Mouse (Mus musculus) liver, embryonic 12.5 days (tissue): ENCODE measurements around the gene Taf4. TPM values are rescaled to one million over a fixed set of nuclear protein-coding genes. Genes with fewer than 3 reads are reported as not detected.

ENCODE experiments used
- ATAC-seq: fragments of 200-750 bp; cut with Nextera tagmentation; 2 replicates; pipeline ENCODE4 v1.8.0; 2017; ENCODE audit warnings: moderate number of reproducible peaks, mild to moderate bottlenecking, moderate library complexity
- H3K27ac ChIP-seq: fragments of 300-500 bp; sonication (generic); 2 replicates; pipeline ENCODE4 v1.5.1; 2016; ENCODE audit warnings: mild to moderate bottlenecking
- H3K27me3 ChIP-seq: fragments of 300-500 bp; sonication (generic); replicated peaks from 2 replicates; pipeline ENCODE4 v1.6.1; 2016; ENCODE audit warnings: mild to moderate bottlenecking, moderate library complexity
- H3K36me3 ChIP-seq: fragments of 300-500 bp; sonication (generic); 2 replicates; pipeline ENCODE4 v1.6.1; 2016; ENCODE audit warnings: mild to moderate bottlenecking, moderate library complexity
- H3K4me1 ChIP-seq: fragments of 300-500 bp; sonication (generic); 2 replicates; pipeline ENCODE4 v1.6.1; 2016
- H3K4me2 ChIP-seq: fragments of 300-500 bp; sonication (generic); 2 replicates; pipeline ENCODE4 v1.6.1; 2016; ENCODE audit warnings: mild to moderate bottlenecking, moderate library complexity
- H3K4me3 ChIP-seq: fragments of 300-500 bp; sonication (generic); 2 replicates; pipeline ENCODE4 v1.5.1; 2016; ENCODE audit warnings: mild to moderate bottlenecking, moderate library complexity
- H3K9ac ChIP-seq: fragments of 300-500 bp; sonication (generic); 2 replicates; pipeline ENCODE4 v1.6.1; 2016; ENCODE audit warnings: mild to moderate bottlenecking, moderate library complexity
- H3K9me3 ChIP-seq: fragments of 300-500 bp; sonication (generic); replicated peaks from 2 replicates; pipeline ENCODE4 v1.6.1; 2016; ENCODE audit warnings: mild to moderate bottlenecking, moderate library complexity
- WGBS: fragments of 180-500 bp; shearing (Covaris S2); methylation state at CpG from one replicate; pipeline ENCODE4 v1.1.7; 2016; ENCODE audit not compliant: insufficient replicate concordance; 5-methylcytosine and 5-hydroxymethylcytosine counted together
- polyA plus RNA-seq: library from polyadenylated mRNA; unstranded; fragments of >200 nt; fragmentation: Nextera tagmentation; extraction: Ambion mirVana; gene quantifications from 2 replicates; pipeline ENCODE4 v1.2.1, GENCODE M21; 2016

Gene Taf4
- polyA plus RNA-seq, result 2.2 and 2.6 TPM in 2 replicates

GRCm38 (mm10) chr2:179976628-179977343 lies at the start of gene Taf4:
TSS of gene Taf4 (minus strand) at chr2:179976646.
- Histone ChIP-seq H3K4me2 (peak within 1 kb of the TSS; percentile 99), H3K9me3 (no peaks in the 10 kb centered on the region), H3K27me3 (no peaks in the 10 kb centered on the region; the same call in 1 of the 2 replicates), H3K9ac (peak within 1 kb of the TSS; percentile 90), H3K4me3 (peak within 1 kb of the TSS; percentile 81), H3K36me3 (no peaks in the 10 kb centered on the region), H3K4me1 (peaks cover 48% of the 10 kb centered on the region), H3K27ac (peak within 1 kb of the TSS; percentile 92)
- WGBS, result 0% methylated on average over 62 of the region's 84 CpGs
- peak; percentile 91 for ATAC-seq

- H3K36me3 ChIP-seq, result peaks cover 37% of the 10 kb centered on the region
- ATAC-seq, result no peak
- H3K27ac ChIP-seq, result no peak overlapping the region
- peak overlapping the region; percentile 97 for H3K4me2 ChIP-seq
- peak overlapping the region; percentile 82 for H3K9ac ChIP-seq
- WGBS, result 21% methylated on average over 6 of the region's 6 CpGs
- peaks cover 26% of the 10 kb centered on the region for H3K27me3 ChIP-seq
- peaks cover 42% of the 10 kb centered on the region for H3K4me1 ChIP-seq
- H3K4me3 ChIP-seq, result peak overlapping the region; percentile 80
- no peaks in the 10 kb centered on the region for H3K9me3 ChIP-seq
Observed at GRCm38 (mm10) chr2:180025861-180026200, 49.4 kb upstream of the Taf4 start.

- peaks cover 42% of the 10 kb centered on the region for H3K4me1 ChIP-seq
- H3K9me3 ChIP-seq, result no peaks in the 10 kb centered on the region
- under 1% methylated on average over 83 of the region's 84 CpGs for WGBS
- peak overlapping the region; percentile 95 for H3K27ac ChIP-seq
- peak; percentile 2; the same call in 1 of the 2 replicates for ATAC-seq
- peaks cover 31% of the 10 kb centered on the region for H3K27me3 ChIP-seq
- H3K4me3 ChIP-seq, result peak overlapping the region; percentile 80
- H3K9ac ChIP-seq, result peak overlapping the region; percentile 82
- peaks cover 32% of the 10 kb centered on the region for H3K36me3 ChIP-seq
- H3K4me2 ChIP-seq, result peak overlapping the region; percentile 97
Observed at GRCm38 (mm10) chr2:180025135-180025860, 48.9 kb upstream of the Taf4 start.

DNA sequence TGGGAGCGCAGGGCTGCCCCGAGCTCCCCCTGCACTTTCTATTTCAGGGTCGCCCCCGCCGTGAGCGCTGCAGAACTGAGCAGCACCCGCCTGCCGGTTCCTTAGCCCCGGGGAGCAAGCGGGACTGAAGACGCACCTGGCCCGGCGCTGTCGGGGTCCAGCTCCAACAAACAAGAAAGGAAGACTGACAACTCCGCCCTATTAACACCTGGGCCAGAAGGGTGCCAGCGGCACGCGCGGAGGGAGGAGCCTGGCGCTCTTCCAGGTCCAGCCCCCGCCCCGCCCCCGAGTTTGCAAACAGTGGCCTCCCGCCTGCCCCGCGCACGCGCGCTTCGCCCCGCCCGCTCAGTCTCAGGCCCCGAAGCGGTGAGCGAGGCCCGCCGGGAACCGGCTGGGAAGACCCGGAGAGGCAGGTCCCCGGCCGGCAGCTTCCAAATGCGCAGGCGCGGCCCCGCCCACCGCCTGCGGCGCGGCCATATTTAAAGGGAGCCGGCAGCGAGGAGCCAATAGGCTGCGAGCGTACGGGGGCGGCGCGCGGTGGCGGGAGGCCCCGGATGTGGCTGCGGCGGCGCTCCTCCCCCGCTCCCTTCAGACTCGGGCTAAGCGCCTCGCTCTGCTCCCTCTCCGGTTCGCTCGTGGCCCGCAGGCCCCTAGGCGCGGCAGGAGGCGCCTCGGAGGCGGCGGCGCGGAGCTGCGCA lies 48.1 kb upstream of the Taf4 start, which contains the start of gene Lsm14b:
Gene Lsm14b, plus strand, starts transcription at position 587 of the 698 bp plus-strand sequence.
- Histone ChIP-seq H3K9ac (peak within 1 kb of the TSS; percentile 82), H3K4me2 (peak within 1 kb of the TSS; percentile 97), H3K27me3 (peaks cover 39% of the 10 kb centered on the region), H3K4me3 (peak within 1 kb of the TSS; percentile 80), H3K27ac (peak within 1 kb of the TSS; percentile 95), H3K36me3 (peaks cover 24% of the 10 kb centered on the region), H3K9me3 (no peaks in the 10 kb centered on the region), H3K4me1 (peaks cover 42% of the 10 kb centered on the region)
- ATAC-seq, result peak; percentile 95
- under 1% methylated on average over 79 of the region's 80 CpGs for WGBS

GRCm38 (mm10) chr2:180022751-180023150 lies 46.3 kb upstream of the Taf4 start:
- peaks cover 34% of the 10 kb centered on the region for H3K4me1 ChIP-seq
- no peak overlapping the region for H3K4me2 ChIP-seq
- H3K27ac ChIP-seq, result no peak overlapping the region
- WGBS, result 63% methylated on average over 6 of the region's 6 CpGs
- H3K4me3 ChIP-seq, result no peak overlapping the region
- H3K36me3 ChIP-seq, result peaks cover 6% of the 10 kb centered on the region
- no peaks in the 10 kb centered on the region for H3K9me3 ChIP-seq
- H3K9ac ChIP-seq, result no peak overlapping the region
- no peak for ATAC-seq
- peaks cover 48% of the 10 kb centered on the region for H3K27me3 ChIP-seq

GRCm38 (mm10) chr2:180020919-180021318 lies 44.5 kb upstream of the Taf4 start:
- no peak overlapping the region for H3K27ac ChIP-seq
- H3K27me3 ChIP-seq, result peaks cover 48% of the 10 kb centered on the region
- 65% methylated on average over 8 of the region's 8 CpGs for WGBS
- peaks cover 15% of the 10 kb centered on the region for H3K4me1 ChIP-seq
- H3K9ac ChIP-seq, result no peak overlapping the region
- no peaks in the 10 kb centered on the region for H3K36me3 ChIP-seq
- ATAC-seq, result no peak
- no peaks in the 10 kb centered on the region for H3K9me3 ChIP-seq
- no peak overlapping the region for H3K4me3 ChIP-seq
- no peak overlapping the region for H3K4me2 ChIP-seq

- no peak for ATAC-seq
- Histone ChIP-seq H3K4me2 (no peak overlapping the region), H3K9me3 (no peaks in the 10 kb centered on the region), H3K4me3 (no peak overlapping the region), H3K9ac (no peak overlapping the region), H3K27ac (no peak overlapping the region), H3K4me1 (peaks cover 11% of the 10 kb centered on the region), H3K36me3 (no peaks in the 10 kb centered on the region), H3K27me3 (peaks cover 53% of the 10 kb centered on the region)
- 64% methylated on average over 7 of the region's 7 CpGs for WGBS
Observed at GRCm38 (mm10) chr2:180020091-180020661, 43.7 kb upstream of the Taf4 start.

DNA sequence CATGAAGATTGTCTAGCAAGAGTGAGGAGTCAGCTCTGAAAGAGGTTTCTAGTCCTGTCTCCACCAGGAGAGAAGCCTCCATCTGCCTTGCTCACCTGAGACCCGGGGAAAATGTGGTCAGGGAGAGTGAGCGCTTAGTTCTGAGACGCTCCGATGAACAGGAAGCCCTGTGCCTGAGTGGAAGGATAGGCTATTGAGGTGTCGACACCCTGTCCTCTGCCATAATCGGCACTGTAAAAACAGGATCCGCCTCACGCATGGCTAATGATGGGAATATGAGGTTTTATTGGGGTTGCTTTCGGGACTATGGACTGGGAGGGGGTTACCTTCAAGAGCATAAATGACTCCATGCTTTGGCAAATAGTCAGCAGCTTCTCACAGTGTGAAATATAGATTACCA lies 42.1 kb upstream of the Taf4 start:
- Histone ChIP-seq H3K9ac (no peak overlapping the region), H3K9me3 (no peaks in the 10 kb centered on the region), H3K27me3 (peaks cover 57% of the 10 kb centered on the region), H3K27ac (no peak overlapping the region), H3K4me3 (no peak overlapping the region), H3K36me3 (no peaks in the 10 kb centered on the region), H3K4me1 (peaks cover 3% of the 10 kb centered on the region), H3K4me2 (no peak overlapping the region)
- no peak for ATAC-seq
- 73% methylated on average over 9 of the region's 9 CpGs for WGBS

- Histone ChIP-seq H3K36me3 (no peaks in the 10 kb centered on the region), H3K27ac (no peak overlapping the region), H3K4me2 (no peak overlapping the region), H3K4me1 (no peaks in the 10 kb centered on the region), H3K27me3 (peaks cover 49% of the 10 kb centered on the region), H3K4me3 (no peak overlapping the region), H3K9ac (no peak overlapping the region), H3K9me3 (no peaks in the 10 kb centered on the region)
- ATAC-seq, result no peak
- 60% methylated on average over 4 of the region's 4 CpGs for WGBS
Observed at GRCm38 (mm10) chr2:180017632-180018031, 41.2 kb upstream of the Taf4 start.

DNA sequence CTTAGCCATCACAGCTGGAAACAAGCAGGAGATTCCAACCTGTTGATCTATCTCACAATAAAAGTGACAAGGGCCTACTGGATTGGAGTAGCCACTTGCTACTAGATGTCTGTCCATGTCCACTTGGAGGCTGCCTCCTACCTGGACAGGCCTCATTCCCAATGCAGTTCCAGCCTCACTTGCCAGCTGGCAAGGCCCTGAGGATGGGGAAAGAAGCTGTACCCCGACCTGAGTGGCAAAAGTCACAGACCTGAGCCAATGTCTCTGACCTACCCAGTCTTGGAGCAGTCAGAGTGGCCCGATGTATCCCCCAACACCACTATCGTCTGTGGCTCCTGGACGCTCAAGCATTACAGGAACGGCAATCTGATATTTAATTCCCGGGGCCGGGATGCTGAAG lies 37.2 kb upstream of the Taf4 start:
- no peak overlapping the region for H3K4me2 ChIP-seq
- H3K4me1 ChIP-seq, result no peaks in the 10 kb centered on the region
- H3K4me3 ChIP-seq, result no peak overlapping the region
- H3K27ac ChIP-seq, result no peak overlapping the region
- H3K36me3 ChIP-seq, result no peaks in the 10 kb centered on the region
- no peak for ATAC-seq
- H3K27me3 ChIP-seq, result peaks cover 15% of the 10 kb centered on the region; the same call in 1 of the 2 replicates
- H3K9ac ChIP-seq, result no peak overlapping the region
- WGBS, result 75% methylated on average over 7 of the region's 7 CpGs
- H3K9me3 ChIP-seq, result no peaks in the 10 kb centered on the region

GRCm38 (mm10) chr2:180011370-180011769 lies 34.9 kb upstream of the Taf4 start:
- Histone ChIP-seq H3K27ac (no peak overlapping the region), H3K27me3 (peaks cover 23% of the 10 kb centered on the region), H3K4me1 (no peaks in the 10 kb centered on the region), H3K9ac (no peak overlapping the region), H3K9me3 (no peaks in the 10 kb centered on the region), H3K4me2 (no peak overlapping the region), H3K4me3 (no peak overlapping the region), H3K36me3 (no peaks in the 10 kb centered on the region)
- 73% methylated on average over 6 of the region's 6 CpGs for WGBS
- ATAC-seq, result no peak
